Mouse (Mus musculus) forebrain, postnatal 0 days (tissue): ENCODE data around the gene Sema3b. TPM values are rescaled to one million over a fixed set of nuclear protein-coding genes. Genes with fewer than 3 reads are reported as not detected.

Source experiments
- ATAC-seq: fragments of 200-750 bp; cut with Nextera tagmentation; 2 replicates; pipeline ENCODE4 v1.8.0; 2017; ENCODE audit warnings: mild to moderate bottlenecking, moderate library complexity
- DNase-seq: peaks from one replicate; pipeline ENCODE4 v3.0.0-alpha.2; 2015
- H3K27ac ChIP-seq: fragments of 300-500 bp; sonication (generic); 2 replicates; pipeline ENCODE4 v1.5.1; 2014; ENCODE audit warnings: low read depth, mild to moderate bottlenecking, antibody characterized with exemption, low read length, moderate library complexity, mixed read lengths
- H3K27me3 ChIP-seq: fragments of 300-500 bp; sonication (generic); 2 replicates; pipeline ENCODE4 v1.6.1; 2014; ENCODE audit warnings: mild to moderate bottlenecking, low read length, mixed read lengths; ENCODE audit not compliant: insufficient read depth
- H3K36me3 ChIP-seq: fragments of 300-500 bp; sonication (generic); 2 replicates; pipeline ENCODE4 v1.6.1; 2014; ENCODE audit warnings: mild to moderate bottlenecking, moderate library complexity; ENCODE audit not compliant: insufficient read depth
- H3K4me1 ChIP-seq: fragments of 300-500 bp; sonication (generic); 2 replicates; pipeline ENCODE4 v1.6.1; 2014; ENCODE audit warnings: antibody characterized with exemption; ENCODE audit not compliant: insufficient read depth
- H3K4me2 ChIP-seq: fragments of 300-500 bp; sonication (generic); 2 replicates; pipeline ENCODE4 v1.6.1; 2014; ENCODE audit warnings: low read depth, mild to moderate bottlenecking, moderate library complexity
- H3K4me3 ChIP-seq: fragments of 300-500 bp; sonication (generic); 2 replicates; pipeline ENCODE4 v1.5.1; 2014; ENCODE audit warnings: low read depth, low read length, mixed read lengths
- H3K9ac ChIP-seq: fragments of 300-500 bp; sonication (generic); 2 replicates; pipeline ENCODE4 v1.6.1; 2014; ENCODE audit warnings: mild to moderate bottlenecking
- H3K9me3 ChIP-seq: fragments of 300-500 bp; sonication (generic); 2 replicates; pipeline ENCODE4 v1.6.1; 2016; ENCODE audit warnings: low read length
- CTCF ChIP-seq: sonication (generic); IDR thresholded peaks from 2 replicates; pipeline ENCODE4 v1.5.1; 2016; ENCODE audit warnings: antibody characterized with exemption, control low read depth, low read depth
- WGBS: fragments of 180-500 bp; shearing (Covaris S2); extraction: QIAGEN DNeasy Blood & Tissue Kit; methylation state at CpG from one replicate; pipeline ENCODE4 v1.1.7; 2014; 5-methylcytosine and 5-hydroxymethylcytosine counted together
- polyA plus RNA-seq: library from polyadenylated mRNA; unstranded; fragments of >200 nt; fragmentation: Nextera tagmentation; extraction: Ambion mirVana; gene quantifications from 2 replicates; pipeline ENCODE4 v1.2.1, GENCODE M21; 2015
- total RNA-seq: library from RNA; depleted of rRNA; stranded (reverse); fragments of >200 nt; gene quantifications from 2 replicates; pipeline ENCODE4 v1.2.3, GENCODE M21; 2014

Sema3b gene
- total and polyA plus RNA-seq, 2 experiments from 2014 or later, result 4.4 to 6.5 TPM

DNA sequence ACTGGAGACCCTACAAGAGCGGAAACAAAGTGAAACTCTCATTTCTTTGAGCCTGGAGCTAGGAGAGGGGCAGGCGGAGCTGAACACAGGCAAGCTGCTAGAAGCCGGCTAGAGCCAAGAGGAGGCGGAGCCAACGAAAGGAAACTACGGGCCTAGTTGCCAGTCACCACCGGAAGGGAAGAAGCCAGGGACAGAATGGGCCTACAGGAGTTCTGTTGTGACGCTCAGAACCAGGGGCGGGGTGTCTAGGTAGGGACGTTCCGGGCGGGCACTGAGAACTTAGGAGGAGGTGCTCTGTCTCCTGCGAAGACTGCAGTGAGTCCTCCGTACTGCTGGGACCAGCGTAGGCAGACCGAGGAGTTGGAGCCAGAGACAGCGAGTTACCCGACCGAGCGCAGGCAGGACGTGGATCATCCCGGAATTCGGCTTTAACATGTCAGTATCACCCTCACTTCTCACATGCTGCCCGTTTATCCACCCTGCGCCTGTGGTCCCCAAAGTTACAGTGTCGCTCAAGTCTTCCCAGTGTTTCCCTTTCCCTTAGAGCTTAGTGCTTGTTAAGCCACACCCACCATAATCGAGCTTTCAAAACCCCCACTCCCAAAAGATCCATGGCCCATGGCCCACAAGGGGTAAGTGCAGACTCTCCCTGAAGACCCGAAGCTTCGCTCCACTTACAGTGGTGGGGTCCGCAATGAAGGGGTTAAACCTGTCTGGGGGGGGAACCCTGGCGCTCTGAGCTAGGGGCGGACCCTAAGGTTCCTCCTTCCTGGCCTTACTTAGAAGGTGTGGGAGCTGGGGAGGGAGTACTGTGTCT is 28.3 kb downstream of the Sema3b start, which contains the start of gene Hyal3:
Hyal3 (plus strand) TSS at position 318 of the 817 bp plus-strand sequence.
- Histone ChIP-seq H3K27ac (peak within 1 kb of the TSS; percentile 81), H3K4me1 (peaks cover 6% of the 10 kb centered on the region; the same call in 1 of the 2 replicates), H3K4me3 (peak within 1 kb of the TSS; percentile 57), H3K27me3 (no peaks in the 10 kb centered on the region), H3K36me3 (peaks cover 5% of the 10 kb centered on the region; the same call in 1 of the 2 replicates), H3K9me3 (no peaks in the 10 kb centered on the region), H3K9ac (peak within 1 kb of the TSS; percentile 68), H3K4me2 (peak within 1 kb of the TSS; percentile 83)
- DNase-seq, result peak; percentile 92
- under 1% methylated on average over 32 of the region's 32 CpGs for WGBS
- no peak for TF ChIP-seq CTCF
- peak; percentile 91 for ATAC-seq

DNA sequence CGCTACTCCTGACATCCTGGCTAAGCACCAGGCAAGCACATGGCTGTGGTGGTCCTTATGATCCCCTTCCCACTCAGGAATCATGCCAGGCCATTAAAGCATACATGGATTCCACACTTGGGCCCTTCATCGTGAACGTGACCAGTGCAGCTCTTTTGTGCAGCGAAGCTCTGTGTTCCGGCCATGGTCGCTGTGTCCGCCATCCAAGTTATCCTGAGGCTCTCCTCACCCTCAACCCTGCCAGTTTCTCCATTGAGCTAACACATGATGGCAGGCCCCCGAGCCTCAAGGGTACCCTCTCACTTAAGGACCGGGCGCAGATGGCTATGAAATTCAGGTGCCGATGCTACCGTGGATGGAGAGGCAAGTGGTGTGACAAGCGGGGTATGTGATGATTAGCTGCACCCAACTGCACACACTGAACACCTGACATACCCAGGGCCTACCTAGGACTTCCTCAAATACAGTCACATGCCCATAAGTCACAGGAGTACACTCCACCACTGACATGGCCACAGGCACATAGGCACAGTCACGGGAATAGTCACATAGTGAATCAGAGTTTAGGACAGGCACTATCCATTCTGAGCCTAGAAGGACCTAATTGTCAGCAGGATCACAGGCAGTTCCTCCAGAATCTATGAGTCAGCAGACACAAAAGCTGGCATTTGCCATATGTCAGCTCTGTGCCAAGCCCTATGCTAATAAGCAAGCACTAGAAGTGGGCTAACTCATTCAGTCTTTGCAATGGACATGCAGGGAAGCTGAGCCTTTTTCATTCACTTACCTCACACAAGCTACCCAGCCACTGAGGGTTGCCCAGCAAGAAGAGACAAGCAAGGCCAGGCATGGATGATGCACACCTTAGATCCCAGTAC is 29.8 kb downstream of the Sema3b start:
- WGBS, result 91% methylated on average over 14 of the region's 14 CpGs
- ATAC-seq (no peak), DNase-seq (no peak)
- H3K4me3 ChIP-seq, result no peak overlapping the region
- peaks cover 6% of the 10 kb centered on the region; the same call in 1 of the 2 replicates for H3K4me1 ChIP-seq
- 0 out of 2 replicates have a peak overlapping the region, but pooled peaks have one; percentile 14 for H3K9ac ChIP-seq
- no peaks in the 10 kb centered on the region for H3K9me3 ChIP-seq
- no peak for TF ChIP-seq CTCF
- 0 out of 2 replicates have a peak overlapping the region, but pooled peaks have one; percentile 83 for H3K4me2 ChIP-seq
- H3K27ac ChIP-seq, result peak overlapping the region; percentile 35; the same call in 1 of the 2 replicates
- H3K27me3 ChIP-seq, result no peaks in the 10 kb centered on the region
- peaks cover 11% of the 10 kb centered on the region for H3K36me3 ChIP-seq

DNA sequence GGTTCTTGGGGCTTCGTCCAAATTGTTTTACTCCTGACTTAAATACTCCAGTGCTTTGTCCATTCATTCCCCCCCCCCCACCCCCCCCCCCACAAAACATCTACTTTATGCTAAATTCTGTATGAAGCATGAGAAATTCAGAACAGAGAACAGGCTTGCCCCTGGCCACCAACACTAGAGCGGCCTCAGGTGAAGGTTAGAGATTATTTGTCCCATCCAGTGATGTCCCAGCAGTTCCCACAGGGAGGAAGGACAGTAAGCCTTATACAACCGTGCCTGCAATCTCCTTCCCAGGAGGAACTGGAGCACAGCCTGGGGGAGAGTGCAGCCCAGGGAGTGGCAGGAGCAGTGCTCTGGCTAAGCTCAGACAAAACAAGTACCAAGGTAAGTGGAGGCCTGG is 30.4 kb downstream of the Sema3b start, which contains the start of gene Naa80:
Naa80 (plus strand) TSS at position 301 of the 400 bp plus-strand sequence.
- H3K36me3 ChIP-seq, result peaks cover 14% of the 10 kb centered on the region
- no peak for TF ChIP-seq CTCF
- DNase-seq (no peak), ATAC-seq (no peak)
- 79% methylated on average over 3 of the region's 3 CpGs for WGBS
- H3K9ac ChIP-seq, result 0 out of 2 replicates have a peak within 1 kb of the TSS, but pooled peaks have one; percentile 14
- peaks cover 6% of the 10 kb centered on the region; the same call in 1 of the 2 replicates for H3K4me1 ChIP-seq
- 0 out of 2 replicates have a peak within 1 kb of the TSS, but pooled peaks have one; percentile 83 for H3K4me2 ChIP-seq
- no peak within 1 kb of the TSS for H3K4me3 ChIP-seq
- H3K9me3 ChIP-seq, result no peaks in the 10 kb centered on the region
- H3K27me3 ChIP-seq, result no peaks in the 10 kb centered on the region
- H3K27ac ChIP-seq, result peak within 1 kb of the TSS; percentile 35; the same call in 1 of the 2 replicates

DNA sequence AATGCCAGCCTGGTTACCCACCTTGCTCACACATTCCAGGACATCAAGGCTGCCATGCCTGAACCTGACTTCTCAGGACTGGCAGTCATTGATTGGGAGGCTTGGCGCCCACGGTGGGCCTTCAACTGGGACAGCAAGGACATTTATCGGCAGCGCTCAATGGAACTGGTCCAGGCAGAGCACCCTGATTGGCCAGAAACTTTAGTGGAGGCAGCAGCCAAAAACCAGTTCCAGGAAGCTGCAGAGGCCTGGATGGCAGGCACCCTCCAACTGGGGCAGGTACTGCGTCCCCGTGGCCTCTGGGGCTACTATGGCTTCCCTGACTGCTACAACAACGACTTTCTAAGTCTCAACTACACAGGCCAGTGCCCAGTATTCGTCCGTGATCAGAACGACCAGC is 31.2 kb downstream of the Sema3b start:
- ATAC-seq, result no peak
- WGBS, result 90% methylated on average over 10 of the region's 10 CpGs
- H3K4me2 ChIP-seq, result no peak overlapping the region

DNA sequence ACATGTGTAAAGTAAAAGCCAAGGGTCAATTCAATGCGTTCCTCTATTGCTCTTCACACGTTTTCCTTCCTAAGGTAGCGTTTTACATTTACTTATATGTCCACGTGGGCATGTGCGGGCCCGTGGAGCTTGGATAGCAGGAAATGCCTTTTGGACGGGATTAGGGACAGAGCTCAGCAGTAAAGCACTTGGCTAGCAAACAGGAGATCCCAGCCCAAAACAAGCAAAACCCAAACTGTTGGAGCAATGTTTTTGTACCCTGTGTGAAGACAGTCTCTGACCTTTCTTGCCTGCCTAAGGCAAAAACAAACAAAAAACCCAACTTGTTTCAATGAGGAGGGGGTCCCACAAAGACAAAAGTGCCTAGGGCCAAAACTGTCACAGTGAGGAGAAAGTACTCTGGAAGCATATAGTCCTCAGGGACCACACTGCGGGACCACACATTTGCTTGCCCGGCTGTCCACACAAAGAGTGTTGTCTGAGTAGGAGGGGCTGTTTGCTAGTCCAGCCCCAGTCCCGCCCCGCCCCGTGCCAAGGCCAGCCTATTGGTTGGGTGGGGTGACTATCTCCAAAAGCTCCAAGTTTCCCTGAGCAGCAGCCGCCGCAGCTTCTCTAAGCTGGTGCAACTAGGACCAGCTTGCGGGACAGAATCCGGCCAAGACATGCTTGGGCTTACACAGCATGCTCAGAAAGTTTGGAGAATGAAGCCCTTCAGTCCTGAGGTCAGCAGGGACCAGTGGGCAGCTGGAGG is 32.5 kb downstream of the Sema3b start, which contains the start of gene Hyal1:
Hyal1 (plus strand) TSS at position 571 of the 751 bp plus-strand sequence.
- H3K9me3 ChIP-seq, result no peaks in the 10 kb centered on the region
- H3K4me1 ChIP-seq, result peaks cover 6% of the 10 kb centered on the region; the same call in 1 of the 2 replicates
- peak within 1 kb of the TSS; percentile 14; the same call in 1 of the 2 replicates for H3K4me3 ChIP-seq
- 27% methylated on average over 16 of the region's 16 CpGs for WGBS
- ATAC-seq (peak; percentile 61), DNase-seq (peak; percentile 54)
- no peaks in the 10 kb centered on the region for H3K27me3 ChIP-seq
- H3K9ac ChIP-seq, result no peak within 1 kb of the TSS
- peaks cover 28% of the 10 kb centered on the region for H3K36me3 ChIP-seq
- TF ChIP-seq CTCF, result no peak
- peak within 1 kb of the TSS; percentile 27 for H3K4me2 ChIP-seq
- H3K27ac ChIP-seq, result peak within 1 kb of the TSS; percentile 30; the same call in 1 of the 2 replicates

More for the DNA sequence above, 31.2 kb downstream of the Sema3b start:
- Histone ChIP-seq H3K27ac (no peak overlapping the region), H3K9me3 (no peaks in the 10 kb centered on the region), H3K9ac (no peak overlapping the region), H3K36me3 (peaks cover 19% of the 10 kb centered on the region), H3K27me3 (no peaks in the 10 kb centered on the region), H3K4me1 (peaks cover 6% of the 10 kb centered on the region; the same call in 1 of the 2 replicates), H3K4me3 (no peak overlapping the region)
- no peak for DNase-seq
- no peak for TF ChIP-seq CTCF
